Mouse (Mus musculus): Measurements from ENCODE around the gene Ralgps2. TPM values are rescaled to one million over a fixed set of nuclear protein-coding genes. Genes with fewer than 3 reads are reported as not detected.
A peak's percentile ranks its signal among the peaks of the same experiment; 100 is the strongest.

Ralgps2 gene
- total RNA-seq, 2 experiments from 2014 or later = 70.9 to 80.5 TPM

DNA sequence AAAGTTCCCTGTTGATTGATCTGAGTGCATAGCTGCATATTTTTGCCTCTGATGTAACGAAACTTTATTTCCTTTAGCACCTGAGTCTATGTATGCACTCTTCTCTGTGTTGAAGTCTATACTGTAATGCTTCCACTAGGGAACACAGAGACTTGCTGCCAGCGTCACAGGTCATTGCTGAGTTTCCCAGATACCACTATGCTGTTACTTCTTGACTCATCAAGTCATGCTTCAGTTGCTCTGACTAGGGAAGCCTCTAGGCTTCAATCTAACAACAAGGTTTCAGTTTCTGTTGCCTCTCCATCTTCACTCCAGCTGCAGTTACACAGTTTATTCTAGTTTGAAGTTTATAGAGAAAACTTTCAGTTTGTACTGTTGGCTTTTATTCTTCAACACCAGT lies 28.5 kb downstream of the Ralgps2 start:
- H3K4me3 ChIP-seq = no peak overlapping the region
- no peak overlapping the region for H3K27ac ChIP-seq
- DNase-seq (ENCODE audit: low spot score in 2 of 2) = no peak
- TF ChIP-seq CTCF (conservative IDR thresholded peaks at IDR 0.05) = no peak

GRCm38 (mm10) chr1:156909866-156910265 lies 29.6 kb downstream of the Ralgps2 start:
- no peak for DNase-seq (ENCODE audit: low spot score in 2 of 2)
- Histone ChIP-seq H3K4me3 (no peak overlapping the region), H3K27ac (no peak overlapping the region)
- TF ChIP-seq CTCF (conservative IDR thresholded peaks at IDR 0.05) = peak; percentile 75

DNA sequence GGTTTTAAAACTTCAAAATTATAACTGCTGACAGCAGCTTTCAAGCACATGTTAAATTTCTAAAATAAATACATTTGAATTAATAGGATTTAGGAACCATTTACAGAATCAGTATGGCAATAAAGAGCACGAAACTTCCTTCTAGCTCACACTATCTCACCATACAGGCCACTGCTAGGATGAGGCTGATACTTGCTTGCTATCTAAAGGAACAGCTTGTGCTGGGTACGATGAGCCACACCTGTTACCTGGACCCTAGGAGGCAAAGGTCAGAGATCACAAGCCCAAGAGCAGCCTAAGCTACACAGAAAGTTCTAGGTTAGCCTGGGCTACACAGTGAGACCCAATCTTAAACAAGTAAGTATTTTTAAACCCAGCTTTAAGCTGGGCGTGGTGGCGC lies 30.2 kb downstream of the Ralgps2 start:
- no peak overlapping the region for H3K27ac ChIP-seq
- no peak overlapping the region for H3K4me3 ChIP-seq
- TF ChIP-seq CTCF (conservative IDR thresholded peaks at IDR 0.05) = no peak
- no peak for DNase-seq (ENCODE audit: low spot score in 2 of 2)

DNA sequence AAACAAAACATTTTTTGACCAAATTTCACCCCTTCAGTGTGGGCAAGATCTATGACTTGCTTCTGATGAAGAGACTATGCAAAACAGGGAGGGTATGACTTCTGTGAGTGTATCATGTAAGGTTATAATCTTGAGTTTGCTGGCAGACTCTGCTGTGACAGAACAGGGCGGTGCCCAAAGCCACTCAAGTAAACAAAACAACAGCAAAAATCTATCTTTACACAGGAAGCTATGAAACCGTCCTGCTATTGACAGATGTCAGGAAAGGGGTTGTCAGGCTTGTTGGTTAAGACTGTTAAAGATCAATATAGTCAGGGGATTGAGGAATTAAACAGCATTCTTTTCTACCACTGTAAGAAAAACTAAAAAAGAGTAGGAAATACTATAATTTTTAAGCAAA lies 33.8 kb downstream of the Ralgps2 start:
- Histone ChIP-seq H3K27ac (peak overlapping the region; percentile 63), H3K4me3 (no peak overlapping the region)
- no peak for DNase-seq (ENCODE audit: low spot score in 2 of 2)
- no peak for TF ChIP-seq CTCF (conservative IDR thresholded peaks at IDR 0.05)

DNA sequence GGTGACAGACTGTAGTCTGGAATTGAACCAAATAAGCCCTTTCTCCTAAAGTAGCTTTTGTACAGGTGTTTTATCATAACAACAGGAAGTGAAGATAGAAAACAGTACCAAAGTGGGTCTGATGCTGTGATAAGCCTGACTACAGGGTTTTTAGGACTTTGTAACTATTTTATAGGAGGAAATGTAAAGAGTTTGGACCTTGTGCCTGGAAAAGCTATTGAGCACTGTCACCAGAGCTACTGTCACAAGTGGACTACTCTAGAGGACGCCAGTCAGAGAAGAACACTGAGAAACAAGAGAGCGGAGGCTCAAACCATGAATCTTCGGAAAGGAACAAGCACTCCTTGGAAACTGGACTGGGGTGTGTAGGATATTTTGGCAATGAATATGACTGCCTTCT lies 35.5 kb downstream of the Ralgps2 start:
- Histone ChIP-seq H3K27ac (peak overlapping the region; percentile 36; the same call in 1 of the 2 replicates), H3K4me3 (no peak overlapping the region)
- no peak for DNase-seq (ENCODE audit: low spot score in 2 of 2)
- no peak for TF ChIP-seq CTCF (conservative IDR thresholded peaks at IDR 0.05)

DNA sequence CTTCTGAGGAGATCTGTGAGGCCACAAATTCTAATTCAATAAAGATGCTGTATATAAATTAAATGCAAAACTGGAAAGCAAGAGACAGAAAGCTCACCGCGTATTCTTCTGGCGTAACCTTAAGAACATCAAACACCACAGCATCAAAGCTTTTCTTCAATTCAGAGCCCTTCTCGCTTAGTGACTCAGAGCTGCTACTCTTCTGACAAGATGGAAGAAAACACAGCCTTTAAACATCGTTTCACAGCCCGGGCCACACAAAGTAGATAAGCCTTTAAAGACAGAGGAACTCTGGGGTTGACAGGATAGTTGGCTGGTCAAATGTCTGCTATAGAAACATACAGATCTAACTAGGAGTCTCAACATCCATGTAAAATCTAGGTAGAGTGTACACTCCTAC lies 37.7 kb downstream of the Ralgps2 start:
- no peak for DNase-seq (ENCODE audit: low spot score in 2 of 2)
- Histone ChIP-seq H3K4me3 (no peak overlapping the region), H3K27ac (no peak overlapping the region)
- no peak for TF ChIP-seq CTCF (conservative IDR thresholded peaks at IDR 0.05)

- H3K27ac ChIP-seq = no peak overlapping the region
- TF ChIP-seq CTCF (conservative IDR thresholded peaks at IDR 0.05) = peak; percentile 49
Observed at GRCm38 (mm10) chr1:156891561-156891960, 47.9 kb downstream of the Ralgps2 start.

GRCm38 (mm10) chr1:156888830-156889229 lies 50.6 kb downstream of the Ralgps2 start:
- no peak for DNase-seq (ENCODE audit: low spot score in 2 of 2)
- Histone ChIP-seq H3K4me3 (no peak overlapping the region), H3K27ac (no peak overlapping the region)
- peak; percentile 49 for TF ChIP-seq CTCF (conservative IDR thresholded peaks at IDR 0.05)

More at GRCm38 (mm10) chr1:156891561-156891960, 47.9 kb downstream of the Ralgps2 start:
- DNase-seq (ENCODE audit: low spot score in 2 of 2) = no peak
- H3K4me3 ChIP-seq = no peak overlapping the region

- H3K27ac ChIP-seq = no peak overlapping the region
- DNase-seq (ENCODE audit: low spot score in 2 of 2) = no peak
- no peak overlapping the region for H3K4me3 ChIP-seq
- TF ChIP-seq CTCF (conservative IDR thresholded peaks at IDR 0.05) = peak; percentile 58
Observed at GRCm38 (mm10) chr1:156885879-156886278, 53.5 kb downstream of the Ralgps2 start.

- DNase-seq (ENCODE audit: low spot score in 2 of 2) = no peak
- Histone ChIP-seq H3K27ac (no peak overlapping the region), H3K4me3 (no peak overlapping the region)
- TF ChIP-seq CTCF (conservative IDR thresholded peaks at IDR 0.05) = no peak
Observed at GRCm38 (mm10) chr1:156884782-156885181, 54.6 kb downstream of the Ralgps2 start.

DNA sequence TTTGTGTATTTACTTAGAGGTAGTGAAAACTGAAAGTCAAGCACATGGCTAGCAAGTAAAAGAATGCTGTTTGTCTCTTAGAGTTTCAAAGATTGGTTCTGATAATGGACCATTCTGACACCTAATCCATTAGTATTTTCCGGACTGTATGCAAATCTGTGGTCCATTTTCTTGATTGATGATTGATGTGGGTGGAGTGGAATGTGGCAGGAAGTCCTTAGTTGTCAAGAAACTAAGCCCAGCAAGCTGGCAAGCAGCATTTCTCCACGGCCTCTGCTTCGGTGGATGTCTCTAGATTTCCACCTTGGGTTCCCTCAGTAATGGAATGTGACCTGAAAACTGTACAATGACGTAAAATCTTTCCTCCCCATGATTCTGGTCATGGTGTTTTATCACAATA lies 68.8 kb downstream of the Ralgps2 start:
- H3K27ac ChIP-seq = no peak overlapping the region
- H3K4me3 ChIP-seq = no peak overlapping the region
- DNase-seq (ENCODE audit: low spot score in 2 of 2) = no peak
- TF ChIP-seq CTCF (conservative IDR thresholded peaks at IDR 0.05) = no peak

DNA sequence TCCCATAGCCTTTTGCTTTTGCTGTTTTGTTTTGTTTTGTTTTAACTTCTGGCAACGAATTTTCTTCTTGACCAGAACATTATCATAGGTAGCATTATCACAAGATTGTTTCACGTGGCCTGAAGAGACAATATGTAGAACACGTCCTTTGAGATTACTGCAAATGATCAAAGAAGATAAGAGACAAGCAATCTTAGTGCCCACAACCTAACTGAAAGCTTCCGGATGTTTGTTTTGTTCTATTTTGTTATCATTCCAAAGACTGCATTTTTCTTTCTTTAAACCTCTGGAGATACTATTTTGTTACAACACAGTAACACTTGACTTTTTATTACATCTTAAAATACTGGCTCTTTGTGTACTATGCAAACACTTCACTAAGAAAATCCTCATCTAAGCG lies 69.4 kb downstream of the Ralgps2 start:
- no peak for TF ChIP-seq CTCF (conservative IDR thresholded peaks at IDR 0.05)
- Histone ChIP-seq H3K27ac (no peak overlapping the region), H3K4me3 (no peak overlapping the region)
- no peak for DNase-seq (ENCODE audit: low spot score in 2 of 2)

GRCm38 (mm10) chr1:156864240-156864639 lies 75.2 kb downstream of the Ralgps2 start:
- TF ChIP-seq CTCF (conservative IDR thresholded peaks at IDR 0.05) = no peak
- Histone ChIP-seq H3K4me3 (no peak overlapping the region), H3K27ac (peak overlapping the region; percentile 0; the same call in 1 of the 2 replicates)
- peak in 1 of 2 experiments; percentile 21 for DNase-seq (ENCODE audit: low spot score in 2 of 2)

GRCm38 (mm10) chr1:156863726-156864125 lies 75.7 kb downstream of the Ralgps2 start:
- peak overlapping the region; percentile 0; the same call in 1 of the 2 replicates for H3K27ac ChIP-seq
- TF ChIP-seq CTCF (conservative IDR thresholded peaks at IDR 0.05) = no peak
- DNase-seq (ENCODE audit: low spot score in 2 of 2) = no peak

More at GRCm38 (mm10) chr1:156863726-156864125, 75.7 kb downstream of the Ralgps2 start:
- H3K4me3 ChIP-seq = no peak overlapping the region

All from layer of hippocampus, adult 2 months (tissue).